Mouse (Mus musculus): Measurements from ENCODE around the gene Gga2. TPM values are rescaled to one million over a fixed set of nuclear protein-coding genes. Genes with fewer than 3 reads are reported as not detected.
A peak's percentile ranks its signal among the peaks of the same experiment; 100 is the strongest.

Gga2 gene
- total RNA-seq, 2 experiments from 2014 or later = 12.9 to 14.0 TPM

- intact Hi-C loops (cut with DNase I) = no loop called here
Observed at GRCm38 (mm10) chr7:122015105-122015504, 5.9 kb downstream of the Gga2 start.

DNA sequence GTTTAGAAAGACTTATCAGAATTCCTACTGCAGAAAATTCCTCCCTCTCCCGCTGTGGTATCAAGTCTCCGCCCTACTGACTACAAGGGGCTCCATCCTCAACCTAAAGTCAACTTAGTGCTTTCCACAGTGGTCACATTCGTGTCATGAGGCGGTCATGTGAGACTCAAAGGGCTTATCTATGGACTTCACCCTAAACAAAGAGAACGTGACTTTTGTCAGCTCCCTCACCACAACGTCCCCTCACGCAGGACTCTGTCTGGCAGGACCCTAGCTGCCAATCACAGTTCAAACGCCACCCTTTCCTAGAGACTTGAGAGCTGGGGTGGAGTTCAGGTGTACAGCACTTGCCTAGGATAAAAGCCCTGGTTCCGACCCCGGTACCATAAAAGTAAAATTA lies 8.1 kb downstream of the Gga2 start:
- intact Hi-C loops (cut with DNase I) = no loop called here
- no peak for DNase-seq

More at GRCm38 (mm10) chr7:122015105-122015504, 5.9 kb downstream of the Gga2 start:
- peak; percentile 14 to 24 for DNase-seq

GRCm38 (mm10) chr7:122012370-122012769 lies 8.7 kb downstream of the Gga2 start:
- DNase-seq = no peak
- intact Hi-C loops (cut with DNase I) = no loop called here

DNA sequence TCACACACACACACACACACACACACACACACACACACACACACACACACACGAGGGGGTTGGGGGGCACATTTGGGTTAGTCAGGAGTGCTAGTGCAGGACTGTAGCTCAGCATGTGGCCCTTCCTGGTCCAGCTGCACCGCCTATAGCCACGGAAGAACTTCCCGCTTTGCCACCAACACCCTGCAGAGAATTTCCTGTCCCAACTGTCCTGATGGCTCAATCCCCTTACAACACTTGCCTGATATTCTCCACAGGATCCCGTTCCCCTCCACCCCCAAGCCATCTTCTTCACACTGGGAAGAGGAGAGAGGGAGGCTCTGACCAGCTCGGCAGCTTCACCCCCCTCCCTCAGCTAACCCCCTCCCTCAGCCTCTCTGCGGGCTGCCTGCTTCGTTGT lies 20.6 kb downstream of the Gga2 start:
- intact Hi-C loops (cut with DNase I) = no loop called here
- no peak for DNase-seq

DNA sequence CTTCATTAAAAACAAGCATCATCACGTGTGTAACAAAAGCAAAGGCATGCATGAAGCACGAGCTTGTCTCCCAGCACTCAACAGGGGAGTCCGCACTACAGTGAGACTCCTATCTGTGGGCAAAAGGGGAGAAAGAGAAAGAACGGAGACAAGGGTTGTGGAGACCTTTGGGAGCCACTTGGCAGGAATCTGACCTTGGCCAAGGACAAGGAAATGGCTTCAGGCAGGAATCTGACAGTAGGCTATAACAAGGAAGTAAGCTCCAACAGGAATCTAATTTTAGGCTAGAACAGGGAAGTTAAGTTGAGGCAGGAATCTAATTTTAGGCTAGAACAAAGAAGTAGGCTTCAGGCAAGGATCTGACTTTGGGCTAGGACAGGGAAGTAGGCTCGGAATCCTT lies 25.1 kb downstream of the Gga2 start:
- intact Hi-C loops (cut with DNase I) = no loop called here
- no peak for DNase-seq

DNA sequence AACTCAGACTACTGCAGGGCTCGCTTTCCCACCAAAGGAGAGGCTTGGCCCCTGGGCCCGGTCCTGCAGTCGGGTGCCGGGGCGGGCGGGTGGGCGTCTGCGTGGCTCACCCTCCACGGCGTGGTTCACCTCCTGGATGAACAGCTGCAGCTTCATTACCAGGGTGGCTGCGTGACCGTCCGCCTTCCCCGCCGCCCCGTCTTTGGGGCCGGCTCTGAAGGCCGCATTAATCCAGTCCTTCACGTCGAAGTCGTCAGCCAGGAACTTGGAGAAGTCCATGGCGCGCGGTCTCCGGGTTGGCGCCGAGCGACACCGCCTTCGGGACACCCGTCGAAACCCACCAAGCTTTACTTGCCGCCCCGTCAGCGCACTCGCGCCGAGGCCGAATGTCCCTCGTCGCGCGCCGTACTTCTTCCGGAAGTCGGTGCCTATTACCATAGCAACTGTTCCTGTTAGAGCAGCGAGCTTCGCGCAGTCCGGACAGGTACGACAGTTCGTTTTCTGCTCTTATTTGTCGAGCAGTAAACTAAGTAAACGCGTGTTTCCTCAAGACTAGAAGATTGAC lies 39.6 kb downstream of the Gga2 start, which contains the start of gene Cog7:
TSS of gene Cog7 (minus strand) at position 405 of the 565 bp plus-strand sequence.
- intact Hi-C loops (cut with DNase I) = loop anchor here (5.0 kb wide), 1 partner anchor 86 kb away; the partner anchor contains the start of genes Ears2 and Ubfd1
- DNase-seq = peak; percentile 88 to 91

GRCm38 (mm10) chr7:121975031-121975430 lies 46.0 kb downstream of the Gga2 start:
- intact Hi-C loops (cut with DNase I) = no loop called here
- DNase-seq = no peak

- intact Hi-C loops (cut with DNase I) = no loop called here
Observed at GRCm38 (mm10) chr7:121971698-121972097, 49.3 kb downstream of the Gga2 start.

DNA sequence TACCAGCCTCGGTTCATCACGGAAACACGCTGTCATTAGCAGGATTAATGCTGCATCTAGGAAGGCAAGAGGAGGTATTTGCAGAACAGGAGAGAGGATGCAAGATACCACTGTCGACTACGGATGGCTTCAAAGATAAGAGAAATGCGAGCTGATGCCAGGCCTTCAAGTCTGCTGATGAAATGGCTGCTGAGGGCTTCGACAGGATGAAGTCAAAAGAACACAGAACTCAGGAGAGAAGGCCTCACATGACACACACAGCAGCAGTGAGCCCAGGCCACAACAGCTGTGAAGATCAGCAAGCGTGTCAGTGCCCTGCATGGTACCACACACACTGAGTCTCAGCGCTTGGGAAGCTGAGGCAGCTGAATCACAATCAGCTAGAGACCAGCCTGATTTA lies 50.8 kb downstream of the Gga2 start:
- DNase-seq = no peak
- intact Hi-C loops (cut with DNase I) = no loop called here

More at GRCm38 (mm10) chr7:121971698-121972097, 49.3 kb downstream of the Gga2 start:
- no peak for DNase-seq

- no peak for DNase-seq
- intact Hi-C loops (cut with DNase I) = no loop called here
Observed at GRCm38 (mm10) chr7:121968816-121969215, 52.2 kb downstream of the Gga2 start.

- DNase-seq = no peak
- intact Hi-C loops (cut with DNase I) = no loop called here
Observed at GRCm38 (mm10) chr7:121968242-121968641, 52.8 kb downstream of the Gga2 start.

GRCm38 (mm10) chr7:121966169-121966568 lies 54.9 kb downstream of the Gga2 start:
- DNase-seq = no peak
- intact Hi-C loops (cut with DNase I) = no loop called here

GRCm38 (mm10) chr7:121963883-121964398 lies 57.1 kb downstream of the Gga2 start:
- no peak for DNase-seq
- intact Hi-C loops (cut with DNase I) = loop anchor here (1.0 to 5.0 kb wide), 2 partner anchors 67 to 230 kb away; partner anchors contain the start of gene Scnn1g

- no peak for DNase-seq
- intact Hi-C loops (cut with DNase I) = loop anchor here (5.0 kb wide), 1 partner anchor 65 kb away; no protein-coding TSS in a partner anchor
Observed at GRCm38 (mm10) chr7:121962571-121962959, 58.5 kb downstream of the Gga2 start.

- intact Hi-C loops (cut with DNase I) = loop anchor here (5.0 kb wide), 1 partner anchor 65 kb away; no protein-coding TSS in a partner anchor
- DNase-seq = no peak
Observed at GRCm38 (mm10) chr7:121961913-121962570, 59.0 kb downstream of the Gga2 start.

GRCm38 (mm10) chr7:121955802-121956201 lies 65.2 kb downstream of the Gga2 start:
- intact Hi-C loops (cut with DNase I) = no loop called here
- DNase-seq = no peak

DNA sequence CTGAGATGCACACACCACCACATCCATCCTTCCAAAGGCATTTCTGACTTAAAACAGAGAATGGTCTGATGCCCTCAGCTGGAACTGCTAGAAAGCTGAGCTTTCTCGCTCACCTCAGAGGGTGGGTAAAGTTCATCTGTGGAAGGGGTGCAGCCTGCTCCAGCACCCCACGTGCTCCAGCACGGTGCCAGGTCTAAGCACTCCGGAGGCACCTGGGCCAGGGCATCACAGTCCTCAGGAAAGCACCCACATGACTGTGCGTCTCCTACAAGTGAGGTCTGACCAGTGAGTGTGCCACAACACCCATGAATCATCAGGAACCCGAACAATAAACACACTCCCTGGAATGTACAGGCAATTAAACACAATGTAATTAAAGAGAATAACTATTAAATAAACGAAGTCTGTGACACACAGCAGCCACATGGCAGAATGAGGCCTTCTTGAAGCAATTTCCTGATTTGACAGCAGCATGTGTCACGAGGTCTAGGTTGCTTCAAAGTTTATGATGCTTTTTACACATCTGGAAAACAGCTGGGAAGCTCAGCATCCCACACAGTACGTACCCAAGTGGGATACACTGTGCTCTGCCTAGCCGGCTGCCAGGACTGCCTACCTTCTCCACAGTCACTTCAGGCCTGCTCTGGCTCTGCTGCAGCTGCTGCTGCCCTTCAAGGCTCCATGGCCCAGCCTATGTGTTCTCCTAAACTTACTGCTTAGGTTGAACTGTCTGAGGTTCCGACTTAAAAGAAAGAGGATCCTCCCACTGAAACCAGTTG lies 65.9 kb downstream of the Gga2 start:
- DNase-seq = no peak
- intact Hi-C loops (cut with DNase I) = no loop called here

GRCm38 (mm10) chr7:121947513-121947912 lies 73.5 kb downstream of the Gga2 start:
- intact Hi-C loops (cut with DNase I) = no loop called here

DNA sequence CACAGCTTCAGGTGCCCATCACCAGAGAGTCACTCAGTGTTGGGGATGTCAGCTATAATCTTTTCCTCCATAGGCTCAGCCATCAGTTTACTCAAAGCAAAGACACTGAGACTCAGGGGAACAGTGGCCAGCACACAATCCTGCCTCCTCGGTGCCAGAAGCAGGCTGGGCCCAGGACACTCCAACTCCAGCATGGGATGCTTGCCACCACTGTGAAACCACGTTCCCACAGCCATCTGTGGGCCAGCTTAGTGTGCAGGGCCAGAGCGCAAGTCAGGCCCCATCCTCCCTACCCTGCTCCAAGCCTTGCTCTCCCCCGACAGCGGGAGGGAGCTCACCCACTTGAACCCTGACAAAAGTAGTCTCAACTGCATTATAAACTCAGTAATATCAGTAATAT lies 74.8 kb downstream of the Gga2 start:
- no peak for DNase-seq
- intact Hi-C loops (cut with DNase I) = no loop called here

More at GRCm38 (mm10) chr7:121947513-121947912, 73.5 kb downstream of the Gga2 start:
- no peak for DNase-seq

- intact Hi-C loops (cut with DNase I) = no loop called here
- no peak for DNase-seq
Observed at GRCm38 (mm10) chr7:121942371-121942770, 78.7 kb downstream of the Gga2 start.

- DNase-seq = no peak
- intact Hi-C loops (cut with DNase I) = no loop called here
Observed at GRCm38 (mm10) chr7:121941640-121942039, 79.4 kb downstream of the Gga2 start.

Data from gastrocnemius, postnatal 36 days (tissue).